Mouse (Mus musculus) stomach, postnatal 0 days (tissue): ENCODE data around the gene Pdcl2.

Experiments
- CTCF ChIP-seq: IDR thresholded peaks from 2 replicates; pipeline ENCODE4 v1.5.1; 2016; ENCODE audit warnings: antibody characterized with exemption, low read depth, mild to moderate bottlenecking, moderate library complexity
- EP300 ChIP-seq: optimal IDR thresholded peaks from 2 replicates; pipeline ENCODE3; 2016; ENCODE audit warnings: antibody characterized with exemption

GRCm38 (mm10) chr5:76351537-76351936 lies 20.6 kb upstream of the Pdcl2 start:
- no peak for TF ChIP-seq CTCF
- TF ChIP-seq EP300 = no peak
